Mouse (Mus musculus) small intestine, adult 2 months (tissue): Measurements from ENCODE around the gene Ctf2.

Experiments
- CTCF ChIP-seq: fragments of 200-500 bp; IDR thresholded peaks from 2 replicates; pipeline ENCODE4 v1.5.1; 2012; ENCODE audit warnings: low read depth, mild to moderate bottlenecking, control low read depth, inconsistent platforms, low read length, moderate library complexity, mixed read lengths; ENCODE audit not compliant: insufficient replicate concordance, insufficient read length; ENCODE audit errors: extremely low read depth
- POLR2A ChIP-seq: fragments of 200-500 bp; IDR thresholded peaks from 2 replicates; pipeline ENCODE4 v1.6.1; 2012; ENCODE audit warnings: low read depth, mild to moderate bottlenecking, control low read depth, inconsistent platforms, low read length, moderate library complexity

- TF ChIP-seq POLR2A, result no peak
- no peak for TF ChIP-seq CTCF
Observed at GRCm38 (mm10) chr7:127763642-127764041, 31.7 kb upstream of the Ctf2 start.
